Mouse (Mus musculus): ENCODE measurements around the gene Zfp985.

- TF ChIP-seq GATA1 (IDR thresholded peaks at IDR 0.05; ENCODE audit: borderline replicate concordance, low read length): no peak
- TF ChIP-seq TAL1 (conservative IDR thresholded peaks at IDR 0.05; ENCODE audit: low read depth, low read length): no peak
- no peak for TF ChIP-seq CTCF (IDR thresholded peaks at IDR 0.05; ENCODE audit: low read depth, low read length)
Observed at GRCm38 (mm10) chr4:147518981-147519380, 34.1 kb upstream of the Zfp985 start.

All from G1E (cell line).